In the genomic region with DNA sequence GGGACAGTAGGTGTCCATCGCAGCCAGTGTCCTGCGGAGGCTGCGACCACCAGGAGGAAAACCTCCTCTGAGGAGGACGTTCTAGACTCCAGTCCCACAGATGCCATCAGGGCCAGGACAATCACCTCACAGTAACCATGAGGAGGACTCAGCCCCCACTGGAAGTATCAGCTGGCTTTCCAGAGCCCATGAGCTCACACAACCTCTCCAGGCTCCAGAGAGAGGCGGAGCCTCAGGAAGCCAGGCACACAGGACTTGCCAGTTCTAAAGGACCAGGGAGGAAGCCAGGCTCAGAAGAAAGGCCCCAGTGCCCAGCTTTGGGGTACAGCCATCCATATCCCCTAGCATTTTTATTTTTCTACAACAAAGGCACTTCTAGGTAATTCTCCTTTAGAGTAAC, we compare ENCODE assay signal across 12 mouse cellular contexts. TPM values are rescaled to one million over a fixed set of nuclear protein-coding genes. Genes with fewer than 3 reads are reported as not detected.
DNase-seq lines count a peak whose midpoint lies in the region; ATAC-seq and TF ChIP-seq lines count a peak whose summit lies in the region.
"Had no signal": no experiment of that assay in that cellular context is flagged by ENCODE, and none has a peak within 500 bp of the region (broad histone marks: within the 10 kb centered on the region; RNA-seq: fewer than 3 reads in every experiment).

No protein-coding gene starts in this region.

- H3K4me1 ChIP-seq in heart, embryonic 14.5 days (ENCODE audit: control insufficient read depth in 2 of 2, insufficient read depth in 2 of 2, low read length in 2 of 2): peaks cover 27 to 54% of the 10 kb centered on the region in 2 experiments
- peaks cover 23% of the 10 kb centered on the region for H3K4me1 ChIP-seq in lung, adult 2 months (ENCODE audit: control insufficient read depth, insufficient read depth, low read length)
- H3K4me1 ChIP-seq in embryonic facial prominence, embryonic 10.5 days: peaks cover 58% of the 10 kb centered on the region
- H3K4me1 ChIP-seq in lung, embryonic 16.5 days (replicated peaks; ENCODE audit: control insufficient read depth, insufficient read depth, low read length): peaks cover 52% of the 10 kb centered on the region

- no peak overlapping the region for H3K4me3 ChIP-seq in heart, embryonic 14.5 days (ENCODE audit: control insufficient read depth in 1 of 2, insufficient read depth in 1 of 2, low read depth in 1 of 2, low read length in 2 of 2)
- no peak overlapping the region for H3K4me3 ChIP-seq in lung, adult 2 months (replicated peaks; ENCODE audit: extremely low read depth, low read depth, low read length)
- H3K4me3 ChIP-seq in embryonic facial prominence, embryonic 10.5 days: no peak overlapping the region
- H3K4me3 ChIP-seq in lung, embryonic 16.5 days (ENCODE audit: low read length): no peak overlapping the region
- H3K4me3 ChIP-seq: forebrain, embryonic 13.5 days; hindbrain, embryonic 13.5 days had no signal

- H3K27me3 ChIP-seq in heart, embryonic 14.5 days (ENCODE audit: control insufficient read depth, insufficient read depth, low read length): no peaks in the 10 kb centered on the region
- H3K27me3 ChIP-seq in embryonic facial prominence, embryonic 10.5 days (replicated peaks; ENCODE audit: low read depth, poor library complexity, severe bottlenecking): no peaks in the 10 kb centered on the region
- no peaks in the 10 kb centered on the region for H3K27me3 ChIP-seq in lung, embryonic 16.5 days (ENCODE audit: control insufficient read depth, insufficient read depth, low read depth, low read length)
- H3K27me3 ChIP-seq: forebrain, embryonic 13.5 days; hindbrain, embryonic 13.5 days had no signal

- peak overlapping the region in 1 of 2 experiments; percentile 16; a peak in 2 of 4 replicates for H3K27ac ChIP-seq in heart, embryonic 14.5 days (replicated peaks in 1 of 2; ENCODE audit: control insufficient read depth in 1 of 2, insufficient read depth in 1 of 2, low read depth in 2 of 2, low read length in 2 of 2)
- 0 out of 2 replicates have a peak overlapping the region, but pooled peaks have one; percentile 30 for H3K27ac ChIP-seq in embryonic facial prominence, embryonic 10.5 days (replicated peaks)
- H3K27ac ChIP-seq in lung, embryonic 16.5 days (ENCODE audit: low read length): peak overlapping the region; percentile 53
- H3K27ac ChIP-seq: forebrain, embryonic 13.5 days; hindbrain, embryonic 13.5 days had no signal

- intact Hi-C loops in heart, postnatal 36 days (cut with DNase I): no loop called here

- no peaks in the 10 kb centered on the region for H3K9me3 ChIP-seq in heart, embryonic 14.5 days (ENCODE audit: control insufficient read depth, low read length)
- no peaks in the 10 kb centered on the region for H3K9me3 ChIP-seq in embryonic facial prominence, embryonic 10.5 days
- H3K9me3 ChIP-seq in lung, embryonic 16.5 days (ENCODE audit: control insufficient read depth, low read length): no peaks in the 10 kb centered on the region
- H3K9me3 ChIP-seq: forebrain, embryonic 13.5 days; hindbrain, embryonic 13.5 days had no signal

- TF ChIP-seq CTCF in lung, adult 2 months (IDR thresholded peaks at IDR 0.05; ENCODE audit: insufficient read depth, low read length): no peak

- no peak for TF ChIP-seq POLR2A in lung, adult 2 months (IDR thresholded peaks at IDR 0.05; ENCODE audit: borderline replicate concordance, extremely low read depth, low read depth, low read length)

- 74% methylated on average over 5 of the region's 5 CpGs for WGBS in heart, embryonic 14.5 days
- 76% methylated on average over 5 of the region's 5 CpGs for WGBS in lung, adult 2 months
- 85% methylated on average over 5 of the region's 5 CpGs for WGBS in embryonic facial prominence, embryonic 10.5 days
- WGBS in lung, embryonic 16.5 days: 73% methylated on average over 5 of the region's 5 CpGs

- 0 out of 2 replicates have a peak, but pooled peaks cover 3% of the 10 kb centered on the region for H3K36me3 ChIP-seq in heart, embryonic 14.5 days (ENCODE audit: control insufficient read depth, insufficient read depth, low read length)
- peaks cover 10% of the 10 kb centered on the region; the same call in 1 of the 2 replicates for H3K36me3 ChIP-seq in embryonic facial prominence, embryonic 10.5 days (replicated peaks)
- H3K36me3 ChIP-seq in lung, embryonic 16.5 days (ENCODE audit: control insufficient read depth, insufficient read depth, low read length): no peaks in the 10 kb centered on the region; the same call in 1 of the 2 replicates
- H3K36me3 ChIP-seq: hindbrain, embryonic 13.5 days had no signal

- H3K4me2 ChIP-seq in heart, embryonic 14.5 days (ENCODE audit: low read length): no peak overlapping the region
- H3K4me2 ChIP-seq in lung, embryonic 16.5 days (ENCODE audit: low read depth, low read length): no peak overlapping the region
- H3K4me2 ChIP-seq: forebrain, embryonic 13.5 days; hindbrain, embryonic 13.5 days had no signal

- H3K9ac ChIP-seq in heart, embryonic 14.5 days (ENCODE audit: low read length): peak overlapping the region; percentile 4; the same call in 1 of the 2 replicates
- H3K9ac ChIP-seq in lung, embryonic 16.5 days (ENCODE audit: low read length): peak overlapping the region; percentile 13; the same call in 1 of the 2 replicates
- H3K9ac ChIP-seq: forebrain, embryonic 13.5 days; hindbrain, embryonic 13.5 days had no signal

- ATAC-seq in heart, embryonic 14.5 days (ENCODE audit: insufficient number of reproducible peaks, insufficient read depth, low FRiP score, low read depth): no peak
- ATAC-seq in lung, embryonic 16.5 days (ENCODE audit: low read depth): 0 out of 2 replicates have a peak, but pooled peaks have one; percentile 27
- ATAC-seq: forebrain, embryonic 13.5 days had no signal

- DNase-seq in heart, postnatal 36 days: no peak
- DNase-seq in lung, adult 18-20 months: peak; percentile 56 to 78
- no peak for DNase-seq in lung, adult 2 months
- no peak for DNase-seq in embryonic facial prominence, embryonic 10.5 days (ENCODE audit: low spot score)
- DNase-seq in left cerebral cortex, adult 8-10 months (ENCODE audit: low spot score in 2 of 2): no peak
- DNase-seq: cerebellum, adult 9-10 months; gastrocnemius, postnatal 36 days; thymus, postnatal 4 days had no signal

RNA-seq across cellular contexts. Expression of a gene that starts 9.8 kb away (rescaled TPM):
- 9.5 and 9.6 TPM in 2 replicates for polyA plus RNA-seq in heart, embryonic 14.5 days (2014; fragmentation: Nextera tagmentation; extraction: Ambion mirVana)
- total RNA-seq in heart, postnatal 36 days (2021): 10 to 100 TPM; 11.2 to 12.2 TPM
- 83.7 and 85.8 TPM in 2 replicates for polyA plus RNA-seq in lung, adult 2 months (2012; rRNA removed)
- 16.2 and 18.2 TPM in 2 replicates for polyA plus RNA-seq in embryonic facial prominence, embryonic 10.5 days (2016; fragmentation: Nextera tagmentation; extraction: Ambion mirVana)
- polyA plus RNA-seq in lung, embryonic 16.5 days (2015; fragmentation: Nextera tagmentation; extraction: Ambion mirVana): 18.7 and 19.1 TPM in 2 replicates
- 10 to 100 TPM; 16.2 to 32.0 (median 20.3) TPM for total RNA-seq in left cerebral cortex, adult 8-10 months (2022)

RNA-seq across cellular contexts. Expression of a gene that starts 20.1 kb away (rescaled TPM):
- 14.6 and 17.7 TPM in 2 replicates for polyA plus RNA-seq in heart, embryonic 14.5 days (2014; fragmentation: Nextera tagmentation; extraction: Ambion mirVana)
- 100 to 1,000 TPM; 137 to 165 TPM for total RNA-seq in heart, postnatal 36 days (2021)
- polyA plus RNA-seq in lung, adult 2 months (2012; rRNA removed): 161 and 168 TPM in 2 replicates
- 16.1 and 17.5 TPM in 2 replicates for polyA plus RNA-seq in embryonic facial prominence, embryonic 10.5 days (2016; fragmentation: Nextera tagmentation; extraction: Ambion mirVana)
- polyA plus RNA-seq in lung, embryonic 16.5 days (2015; fragmentation: Nextera tagmentation; extraction: Ambion mirVana): 18.6 and 23.3 TPM in 2 replicates
- total RNA-seq in left cerebral cortex, adult 8-10 months (2022): 100 to 1,000 TPM; 102 to 111 (median 109) TPM

RNA-seq across cellular contexts. Expression of a gene that starts 42.9 kb away (rescaled TPM):
- 988 and 1,015 TPM in 2 replicates for polyA plus RNA-seq in heart, embryonic 14.5 days (2014; fragmentation: Nextera tagmentation; extraction: Ambion mirVana)
- 1,000 to 10,000 TPM; 1,105 to 1,168 TPM for total RNA-seq in heart, postnatal 36 days (2021)
- polyA plus RNA-seq in lung, adult 2 months (2012; rRNA removed): 709 and 1,054 TPM in 2 replicates
- polyA plus RNA-seq in embryonic facial prominence, embryonic 10.5 days (2016; fragmentation: Nextera tagmentation; extraction: Ambion mirVana): 491 and 493 TPM in 2 replicates
- 534 and 552 TPM in 2 replicates for polyA plus RNA-seq in lung, embryonic 16.5 days (2015; fragmentation: Nextera tagmentation; extraction: Ambion mirVana)
- total RNA-seq in left cerebral cortex, adult 8-10 months (2022): 100 to 1,000 TPM; 306 to 342 (median 330) TPM

RNA-seq across cellular contexts. Expression of a gene that starts 45.1 kb away (rescaled TPM):
- polyA plus RNA-seq in heart, embryonic 14.5 days (2014; fragmentation: Nextera tagmentation; extraction: Ambion mirVana): 1.6 and 2.6 TPM in 2 replicates
- total RNA-seq in heart, postnatal 36 days (2021): 1 to 10 TPM; 2.0 to 4.7 TPM
- 29.9 and 31.5 TPM in 2 replicates for polyA plus RNA-seq in lung, adult 2 months (2012; rRNA removed)
- 4.9 and 8.5 TPM in 2 replicates for polyA plus RNA-seq in embryonic facial prominence, embryonic 10.5 days (2016; fragmentation: Nextera tagmentation; extraction: Ambion mirVana)
- 3.9 and 5.6 TPM in 2 replicates for polyA plus RNA-seq in lung, embryonic 16.5 days (2015; fragmentation: Nextera tagmentation; extraction: Ambion mirVana)
- total RNA-seq in left cerebral cortex, adult 8-10 months (2022): 100 to 1,000 TPM; 328 to 363 (median 358) TPM

RNA-seq across cellular contexts. Expression of a gene that starts 48.6 kb away (rescaled TPM):
- polyA plus RNA-seq in heart, embryonic 14.5 days (2014; fragmentation: Nextera tagmentation; extraction: Ambion mirVana): 715 and 757 TPM in 2 replicates
- 100 to 1,000 TPM; 863 to 871 TPM for total RNA-seq in heart, postnatal 36 days (2021)
- polyA plus RNA-seq in lung, adult 2 months (2012; rRNA removed): 581 and 623 TPM in 2 replicates
- 618 and 672 TPM in 2 replicates for polyA plus RNA-seq in embryonic facial prominence, embryonic 10.5 days (2016; fragmentation: Nextera tagmentation; extraction: Ambion mirVana)
- polyA plus RNA-seq in lung, embryonic 16.5 days (2015; fragmentation: Nextera tagmentation; extraction: Ambion mirVana): 554 and 585 TPM in 2 replicates
- total RNA-seq in left cerebral cortex, adult 8-10 months (2022): 100 to 1,000 TPM; 472 to 551 (median 538) TPM

Comparison
In these comparisons a context has a peak if more than half of its experiments do, and no peak if none do; other contexts are left out.
1. DNase-seq: peak in lung, adult 18-20 months (2 of 2); none in heart, postnatal 36 days (0 of 2), lung, adult 2 months (single experiment), embryonic facial prominence, embryonic 10.5 days (single experiment) and left cerebral cortex, adult 8-10 months (0 of 2).